Mouse (Mus musculus): ENCODE measurements around the gene Usp53.
A peak's percentile ranks its signal among the peaks of the same experiment; 100 is the strongest.

Usp53 gene

DNA sequence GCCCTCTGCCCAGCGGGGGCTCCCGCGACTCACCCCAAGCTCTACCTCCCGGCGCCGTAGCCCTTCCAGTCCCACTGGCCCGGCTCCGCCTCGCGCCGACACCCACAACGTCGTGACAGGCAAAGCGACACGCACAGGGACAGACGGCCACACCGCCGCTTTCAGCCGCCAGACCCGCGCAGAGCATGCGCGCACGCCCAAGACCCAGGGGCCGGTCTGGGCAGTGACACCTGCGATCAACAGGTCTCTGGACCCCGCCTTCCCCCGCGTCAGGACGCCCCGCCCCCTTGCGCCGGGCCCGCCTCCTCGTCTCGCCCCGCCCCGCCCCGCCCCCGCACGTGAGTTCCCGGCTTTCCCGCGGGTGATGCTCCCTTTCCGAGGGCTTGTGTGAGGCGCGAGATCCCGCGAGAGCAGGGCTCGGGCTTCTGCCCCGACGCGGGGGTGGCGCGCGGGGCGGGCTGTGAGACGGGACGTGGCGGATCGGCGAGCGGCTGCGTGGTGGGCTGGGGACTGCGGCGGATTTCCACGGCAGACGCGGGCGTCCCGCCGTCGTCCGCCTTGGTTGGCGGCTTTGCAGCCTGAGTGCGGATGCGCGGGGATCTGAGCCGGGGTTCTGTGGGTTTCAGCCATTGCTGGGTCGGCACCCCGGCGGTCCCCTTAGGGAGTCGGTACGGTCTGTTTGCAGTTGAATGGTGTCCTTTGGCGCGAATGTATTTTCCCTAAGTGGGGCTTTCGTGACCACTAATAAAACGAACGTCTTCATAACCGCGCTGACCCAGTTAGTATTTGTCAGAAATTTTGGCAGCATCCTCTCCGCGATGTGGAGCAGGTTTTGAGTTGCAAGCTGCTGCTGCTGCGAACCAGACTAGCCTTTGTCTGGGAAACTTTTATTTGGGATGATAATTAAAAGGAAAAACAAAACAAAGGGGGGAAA, at the start of gene Usp53:
Usp53 (minus strand) TSS at position 262 of the 934 bp plus-strand sequence.
- DNase-seq (ENCODE audit: low read depth, low spot score) = peak; percentile 98

DNA sequence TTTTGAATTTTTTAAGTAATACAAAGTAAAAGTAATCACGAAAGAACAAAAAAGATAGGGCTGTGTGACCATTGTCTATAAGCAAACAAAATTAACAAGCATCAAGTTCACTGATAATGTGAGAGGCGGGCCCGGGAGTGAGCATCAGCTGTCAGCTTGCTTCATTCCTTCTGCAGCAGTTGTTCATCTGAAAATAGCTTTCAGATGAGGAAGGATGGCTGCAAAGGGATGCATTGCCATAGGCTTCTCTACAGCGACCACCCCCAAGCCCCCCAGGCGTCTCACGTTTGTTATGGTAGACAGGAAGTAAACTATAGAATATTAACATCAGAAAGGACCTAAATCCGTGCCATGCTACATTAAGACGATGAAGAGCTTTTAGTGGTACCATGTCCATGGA, 49.5 kb upstream of the Usp53 start:
- DNase-seq (ENCODE audit: low read depth, low spot score) = no peak

DNA sequence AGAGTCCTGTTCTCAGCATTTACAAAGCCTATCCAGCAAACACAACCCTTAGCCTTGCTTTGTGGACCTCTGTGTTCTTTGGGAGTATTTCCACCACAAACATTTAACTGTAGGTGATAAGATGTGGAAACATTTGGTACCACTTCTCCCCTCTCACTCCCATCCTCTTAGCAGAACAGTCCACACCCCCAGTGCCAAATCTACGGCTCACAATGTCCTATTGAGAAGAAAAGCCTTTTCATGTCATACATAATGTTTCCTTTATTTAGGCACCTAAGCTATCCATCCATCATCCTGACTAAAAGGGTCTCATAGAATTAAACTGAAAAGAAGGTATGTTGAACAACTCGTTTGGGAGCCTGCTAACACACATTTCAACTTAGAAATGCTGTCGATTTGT, 41.3 kb upstream of the Usp53 start:
- DNase-seq (ENCODE audit: low read depth, low spot score) = no peak

DNA sequence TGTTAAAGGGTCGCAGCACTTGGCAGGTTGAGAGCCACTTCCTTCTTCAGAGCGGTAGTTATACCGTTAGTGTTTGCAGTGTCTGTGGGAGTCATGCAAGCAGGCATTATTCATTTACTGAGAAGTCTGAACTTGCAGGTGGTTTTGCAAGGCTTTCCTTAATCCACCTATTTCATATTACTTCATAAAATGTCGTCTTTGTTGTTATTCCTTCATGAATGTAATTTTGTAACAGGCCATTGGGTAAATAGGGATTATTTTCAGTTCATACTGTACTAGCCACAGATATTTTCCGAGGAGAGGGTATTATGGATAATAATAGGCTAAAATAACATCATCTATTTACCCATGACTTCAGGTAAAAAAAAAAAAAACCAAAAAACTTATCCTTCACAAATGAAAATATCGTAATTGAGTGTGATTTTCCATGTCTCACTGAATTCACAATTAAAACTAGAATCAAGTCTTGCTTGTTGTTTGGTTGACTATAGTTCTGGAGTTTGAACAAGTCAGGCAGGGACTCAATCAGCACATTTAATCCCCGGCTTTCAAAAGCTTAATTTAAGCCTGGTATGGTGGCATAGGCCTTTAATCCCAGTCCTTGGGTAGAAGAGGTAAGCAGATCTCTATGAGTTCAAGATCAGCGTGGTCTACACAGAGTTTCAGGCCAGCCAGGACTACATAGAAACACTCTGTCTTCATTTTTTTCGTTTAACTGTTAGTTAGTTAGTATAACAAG, 40.4 kb upstream of the Usp53 start:
- DNase-seq (ENCODE audit: low read depth, low spot score) = no peak

DNA sequence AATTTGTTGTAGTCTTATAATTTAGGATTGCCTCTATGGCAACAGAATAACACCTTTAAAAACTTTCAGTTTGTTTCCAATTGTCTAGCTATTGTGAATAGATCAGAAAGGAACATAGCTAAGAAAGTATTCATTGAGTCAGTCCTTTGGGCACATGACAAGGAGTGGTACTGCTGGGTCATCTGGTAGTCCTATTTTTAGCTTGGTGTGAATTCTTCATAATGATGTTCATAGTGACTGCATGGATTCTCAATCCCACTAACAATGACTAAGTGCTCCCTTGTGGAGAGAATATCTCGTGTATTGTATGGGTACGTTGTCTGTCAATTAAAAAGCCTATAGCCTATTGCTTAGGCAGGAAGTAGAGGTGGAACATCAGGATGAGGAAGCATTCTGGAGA, 34.5 kb upstream of the Usp53 start:
- no peak for DNase-seq (ENCODE audit: low read depth, low spot score)

DNA sequence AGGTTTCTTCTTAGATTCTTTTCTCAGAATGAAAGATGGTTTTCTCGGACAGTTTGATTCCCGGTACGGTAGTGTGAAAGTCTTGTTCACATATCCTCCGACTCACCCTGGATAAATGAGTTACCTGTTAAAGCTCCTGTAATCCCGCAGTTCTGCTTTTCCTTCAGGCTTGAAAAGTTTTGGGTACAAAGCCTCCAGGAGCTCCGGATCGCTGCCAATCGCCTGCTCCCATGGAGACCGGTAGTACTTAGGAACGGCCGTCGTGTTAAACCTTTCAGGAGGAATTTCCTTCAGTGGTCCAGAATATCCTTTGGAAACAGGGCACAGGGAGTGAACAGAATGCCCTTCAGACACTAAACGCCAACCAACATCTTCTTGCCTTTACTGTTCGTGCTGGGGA, 29.2 kb upstream of the Usp53 start:
- no peak for DNase-seq (ENCODE audit: low read depth, low spot score)

DNA sequence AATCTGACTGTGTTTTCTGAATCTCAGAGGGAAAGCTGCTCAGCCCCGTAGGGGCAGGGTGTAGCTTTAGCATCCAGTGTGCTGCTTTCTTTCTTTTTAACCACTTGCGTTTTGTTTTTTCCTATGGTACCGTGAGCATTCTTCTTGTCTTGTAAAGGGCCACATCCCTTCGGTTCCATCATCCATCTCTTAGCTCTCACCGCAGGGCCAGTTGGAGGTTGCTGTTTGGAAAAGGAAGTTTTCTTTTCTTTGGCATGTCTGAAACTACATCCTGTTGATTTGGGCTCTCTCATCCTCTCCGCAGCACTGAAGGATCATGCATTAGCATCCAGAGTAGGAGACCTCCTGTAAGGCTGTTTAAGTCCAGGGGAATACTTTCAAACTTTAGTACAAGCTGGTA, 25.1 kb upstream of the Usp53 start:
- DNase-seq (ENCODE audit: low read depth, low spot score) = no peak

DNA sequence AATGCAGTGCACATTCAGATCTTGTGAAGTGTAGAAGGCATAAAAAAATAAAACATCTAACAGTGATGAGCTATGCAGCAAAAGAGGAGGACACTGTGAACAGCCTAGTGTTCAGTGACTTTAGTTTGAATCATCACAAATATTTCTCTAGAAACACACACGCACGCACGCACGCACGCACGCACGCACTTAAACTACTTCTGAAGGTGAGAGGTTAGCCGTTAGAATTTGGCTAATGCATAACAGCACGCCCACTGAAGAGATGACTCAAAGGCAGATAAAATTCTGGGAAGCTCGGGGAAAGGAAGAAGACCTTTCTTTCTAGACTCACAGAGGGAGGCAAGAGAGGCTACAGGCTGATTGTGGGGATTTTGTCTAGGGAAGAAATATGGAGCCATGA, 23.1 kb upstream of the Usp53 start:
- DNase-seq (ENCODE audit: low read depth, low spot score) = no peak

DNA sequence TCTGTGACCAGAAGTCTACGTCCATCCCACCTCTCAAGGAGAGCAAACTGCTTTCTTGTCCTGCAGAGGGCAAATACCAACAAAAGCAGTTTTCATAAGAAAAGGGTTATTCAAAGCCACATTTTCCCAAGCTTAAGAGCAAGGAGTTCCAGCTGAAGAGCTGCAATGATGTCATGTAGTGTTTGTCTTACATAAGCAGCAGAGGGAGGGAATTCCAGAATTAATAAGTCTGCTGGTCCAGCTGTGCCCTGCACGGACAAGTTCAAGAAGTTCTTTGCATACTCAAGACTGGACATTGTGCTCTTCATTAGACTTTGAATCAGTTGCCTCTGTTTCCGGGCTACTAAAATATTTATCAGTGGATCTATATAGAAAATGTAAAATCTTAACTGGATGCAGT, 16.7 kb upstream of the Usp53 start:
- no peak for DNase-seq (ENCODE audit: low read depth, low spot score)

DNA sequence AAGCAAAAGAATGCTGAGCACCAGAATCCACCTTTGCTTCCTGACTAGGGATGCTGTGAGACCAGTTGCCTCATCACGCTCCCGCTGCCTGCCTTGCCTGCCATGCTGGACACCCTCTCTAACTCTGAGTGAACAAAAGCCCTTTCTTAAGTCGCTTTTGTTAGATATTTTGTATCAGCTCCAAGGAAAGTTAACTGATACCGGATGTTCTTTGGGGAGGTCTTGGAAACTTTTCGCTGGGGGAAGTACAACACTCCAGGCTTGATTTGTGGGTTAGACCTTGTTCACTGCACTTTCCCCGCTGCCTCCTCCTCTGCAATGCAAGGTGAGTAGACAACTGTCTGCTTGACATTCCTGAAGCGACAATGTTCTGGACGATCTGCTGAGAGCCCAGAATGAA, 14.2 kb upstream of the Usp53 start:
- DNase-seq (ENCODE audit: low read depth, low spot score) = no peak

DNA sequence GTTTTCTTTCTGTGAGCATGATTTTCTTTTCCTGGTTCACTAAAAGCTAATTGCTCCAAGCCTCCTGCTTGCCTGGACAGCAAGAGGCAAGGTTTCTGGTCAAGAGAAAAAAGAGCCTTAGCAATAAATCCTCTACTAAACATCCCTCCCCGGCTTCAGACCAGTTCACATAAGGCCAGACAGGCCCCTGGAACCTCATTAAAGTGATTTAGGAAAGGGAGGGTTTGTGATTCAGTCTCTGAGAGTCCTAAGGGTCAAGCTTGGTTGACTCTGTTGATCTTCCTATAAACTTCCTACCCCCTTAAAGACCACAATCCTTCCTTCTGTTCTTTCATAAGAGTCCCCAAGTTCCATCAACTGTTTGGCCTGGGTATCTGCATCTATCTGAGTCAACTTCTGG, 12.7 kb upstream of the Usp53 start:
- no peak for DNase-seq (ENCODE audit: low read depth, low spot score)

DNA sequence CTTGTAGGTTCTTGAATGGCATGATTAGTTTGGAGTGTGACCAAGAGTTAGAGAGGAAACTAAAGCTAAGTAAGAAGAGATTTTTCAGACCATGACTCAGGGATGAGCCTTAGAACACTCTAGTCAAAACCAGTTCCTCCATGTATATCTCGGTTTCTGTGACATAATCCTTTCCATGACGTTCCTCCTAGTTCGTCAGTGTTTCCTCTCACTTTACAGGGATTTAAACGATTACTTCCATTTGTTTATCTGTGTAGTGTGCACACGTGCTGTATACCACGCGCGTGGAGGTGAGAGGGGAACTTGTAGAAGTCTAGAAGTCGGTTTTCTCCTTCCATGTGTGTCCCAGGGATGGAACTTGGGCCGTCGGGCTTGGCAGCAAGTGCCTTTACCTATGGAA, 2.6 kb upstream of the Usp53 start:
- no peak for DNase-seq (ENCODE audit: low read depth, low spot score)

DNA sequence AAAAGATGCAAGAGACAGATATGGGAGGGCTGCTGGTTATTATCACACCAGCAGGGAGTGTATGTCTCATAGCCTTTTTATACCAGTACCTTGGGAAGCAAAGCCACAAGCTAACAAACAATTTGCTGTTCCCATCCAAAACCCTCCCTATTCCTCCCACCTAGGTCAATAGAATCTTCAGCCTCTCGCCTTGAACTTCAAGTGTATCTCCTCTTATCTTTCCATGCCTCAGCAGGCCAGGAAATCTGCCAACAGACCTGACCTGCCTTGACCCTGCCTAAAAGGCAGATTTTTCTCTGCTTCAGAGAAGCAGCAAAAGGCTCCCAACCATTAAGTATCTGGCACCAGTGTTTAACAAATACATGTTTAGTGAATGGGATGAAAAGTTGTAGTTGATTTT, 2.1 kb upstream of the Usp53 start:
- DNase-seq (ENCODE audit: low read depth, low spot score) = no peak

DNA sequence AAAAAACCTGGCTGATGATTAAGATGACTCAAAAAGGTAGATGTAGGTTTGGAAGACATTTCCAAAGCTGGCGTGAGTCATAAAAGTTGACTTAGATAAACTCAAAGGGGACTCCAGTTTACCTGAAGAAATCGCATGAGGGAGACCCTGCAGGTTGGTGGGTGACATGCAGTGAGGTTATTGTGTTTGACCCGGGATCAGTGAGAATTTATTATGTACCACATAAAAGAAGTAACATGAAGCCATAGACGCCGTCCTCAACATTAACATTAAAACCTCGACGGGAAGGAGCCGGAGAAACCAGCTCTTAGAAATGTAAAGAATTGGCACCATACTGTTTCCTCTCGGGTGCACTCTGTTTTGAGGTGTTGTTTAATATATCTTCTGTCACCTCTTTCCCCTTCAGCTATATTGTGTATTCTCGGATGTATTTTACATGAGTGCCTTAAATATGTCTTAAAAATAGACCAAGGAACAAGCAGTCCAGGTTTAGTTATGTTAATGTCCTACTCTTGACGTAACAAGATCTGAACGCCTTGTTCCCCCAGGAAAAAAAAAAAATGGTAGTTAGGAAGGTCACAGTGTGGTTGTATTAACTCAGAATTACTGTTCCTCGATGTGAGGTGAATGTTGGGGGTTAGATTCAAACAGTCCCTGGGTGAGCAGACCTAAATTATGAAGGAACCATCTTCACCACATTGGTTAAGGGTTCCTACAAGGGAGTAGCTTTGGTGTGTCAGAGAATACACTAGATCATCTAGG, 1.1 kb upstream of the Usp53 start:
- peak; percentile 37 for DNase-seq (ENCODE audit: low read depth, low spot score)

DNA sequence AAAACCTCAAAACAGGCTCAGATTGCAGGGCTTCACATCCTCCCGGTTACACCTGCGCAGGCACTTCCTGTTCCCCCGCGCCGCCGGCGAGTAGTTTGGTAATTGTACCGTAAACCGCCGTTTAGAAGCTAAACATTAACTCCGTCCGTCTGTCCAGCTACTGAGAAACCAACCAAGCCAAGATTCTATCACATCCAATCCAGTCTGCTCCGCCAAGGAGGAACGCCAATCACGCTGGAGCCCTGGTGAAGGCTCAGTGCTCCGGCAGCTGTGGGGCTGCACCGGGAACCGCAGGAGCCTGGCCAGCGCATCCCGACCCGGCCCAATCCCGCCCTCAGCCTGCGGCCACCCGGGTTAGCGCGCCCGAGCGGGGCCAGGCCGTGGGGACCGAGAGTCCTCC, 461 bp downstream of the Usp53 start:
- DNase-seq (ENCODE audit: low read depth, low spot score) = peak; percentile 91

DNA sequence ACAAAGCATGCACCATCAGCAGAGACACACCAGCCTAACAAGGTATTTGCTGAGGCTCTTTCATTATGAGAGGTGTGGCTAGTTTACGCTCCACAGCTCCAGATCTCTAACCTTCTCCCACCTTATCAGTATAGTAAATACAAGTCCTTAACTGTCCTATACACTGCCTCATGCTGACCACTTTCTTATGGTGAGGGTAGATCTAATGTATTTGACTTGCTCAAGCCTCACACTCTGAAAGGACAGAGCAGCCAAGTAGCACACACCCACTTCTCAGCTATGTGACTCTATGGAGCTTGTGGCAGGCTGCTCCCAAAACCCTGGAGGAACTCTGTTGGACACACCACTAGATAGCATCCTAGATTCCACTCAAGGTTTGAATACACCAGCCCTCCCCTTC, 8.3 kb downstream of the Usp53 start:
- no peak for DNase-seq (ENCODE audit: low read depth, low spot score)

DNA sequence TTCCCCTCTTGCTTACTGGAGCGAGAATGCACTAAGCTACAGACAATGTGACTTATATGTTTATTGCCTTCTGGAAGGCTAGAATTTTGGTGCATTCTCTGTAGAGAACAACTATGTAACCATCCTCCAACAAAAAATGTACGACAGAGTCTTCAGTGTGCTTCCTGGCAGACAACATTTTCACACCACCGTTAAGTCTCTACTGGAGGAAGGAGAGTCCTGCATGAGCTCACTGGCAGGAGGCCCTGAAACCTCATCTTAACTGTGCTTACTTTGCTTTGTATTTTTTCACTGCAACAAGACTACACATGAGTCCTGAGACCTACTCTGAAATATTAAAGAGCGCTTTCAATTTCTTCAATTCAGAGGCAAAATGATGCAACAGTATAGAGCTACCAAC, 8.9 kb downstream of the Usp53 start:
- DNase-seq (ENCODE audit: low read depth, low spot score) = no peak

DNA sequence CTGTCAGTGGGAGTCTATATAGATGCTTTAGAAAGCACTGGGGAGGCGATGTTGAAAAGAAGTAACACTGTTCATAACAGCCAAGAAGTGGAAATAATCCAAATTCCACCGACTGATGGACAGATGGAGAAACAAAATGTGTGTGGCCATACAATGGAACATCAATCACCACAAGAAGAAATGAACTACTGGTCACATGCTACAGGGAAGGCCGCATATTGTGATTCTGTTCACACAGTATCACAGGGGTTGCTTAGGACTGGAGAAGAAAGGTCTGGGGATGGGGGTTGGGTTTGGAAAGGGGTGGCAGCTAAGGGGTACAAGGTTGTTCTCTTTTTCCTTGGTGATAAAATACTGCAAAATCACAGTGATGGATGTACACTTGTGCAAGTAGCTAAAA, 9.5 kb downstream of the Usp53 start:
- no peak for DNase-seq (ENCODE audit: low read depth, low spot score)

DNA sequence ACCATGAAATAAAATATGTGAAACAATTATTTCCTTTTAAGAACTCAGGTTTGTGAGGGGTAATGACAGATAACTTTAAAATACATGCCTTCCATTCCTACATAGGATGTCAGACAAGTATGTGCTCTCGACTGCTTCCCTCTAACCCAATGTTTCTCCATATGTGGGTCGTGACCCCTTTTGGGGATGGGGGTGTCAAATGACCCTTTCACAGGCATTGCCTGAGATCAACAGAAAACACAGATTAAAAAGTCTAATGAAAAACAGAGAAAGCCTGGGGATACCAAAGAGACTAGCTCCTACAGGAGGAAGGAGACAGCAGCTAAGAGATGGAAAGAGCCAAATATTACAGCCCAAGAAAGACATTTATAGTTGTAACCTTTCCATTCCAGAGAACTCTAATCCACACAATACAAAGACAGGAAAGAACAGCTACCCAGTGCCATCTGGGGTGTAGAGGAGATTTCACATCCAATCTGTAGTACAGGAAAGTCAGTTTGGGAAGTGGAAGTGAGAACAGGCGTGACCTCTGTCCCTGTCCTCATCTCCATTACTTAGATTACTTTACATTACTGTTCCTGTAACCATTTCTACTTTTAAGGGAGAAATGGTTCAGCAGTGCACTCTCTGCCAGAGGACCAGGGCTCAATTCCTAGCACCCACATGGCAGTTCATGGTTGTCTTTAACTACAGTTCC, 12.0 kb downstream of the Usp53 start:
- DNase-seq (ENCODE audit: low read depth, low spot score) = no peak

DNA sequence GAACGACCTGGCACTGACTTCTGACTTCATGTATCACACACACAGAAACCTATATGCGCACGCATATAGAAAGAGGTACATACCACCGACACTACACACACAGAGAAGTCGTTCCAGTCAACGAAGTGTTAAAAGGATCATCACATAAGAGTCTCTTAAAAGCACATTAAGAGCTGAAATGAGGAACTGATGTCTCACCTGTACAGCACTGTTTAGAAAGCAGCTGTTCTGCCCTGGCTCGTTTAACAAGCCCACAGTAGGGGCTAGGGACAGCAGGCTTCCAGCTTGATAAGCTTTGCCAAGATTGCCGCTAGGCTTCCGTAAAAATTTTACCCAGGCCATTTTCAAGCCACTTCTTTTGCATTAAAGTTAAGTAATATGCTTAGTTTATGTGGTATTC, 15.9 kb downstream of the Usp53 start:
- no peak for DNase-seq (ENCODE audit: low read depth, low spot score)

DNA sequence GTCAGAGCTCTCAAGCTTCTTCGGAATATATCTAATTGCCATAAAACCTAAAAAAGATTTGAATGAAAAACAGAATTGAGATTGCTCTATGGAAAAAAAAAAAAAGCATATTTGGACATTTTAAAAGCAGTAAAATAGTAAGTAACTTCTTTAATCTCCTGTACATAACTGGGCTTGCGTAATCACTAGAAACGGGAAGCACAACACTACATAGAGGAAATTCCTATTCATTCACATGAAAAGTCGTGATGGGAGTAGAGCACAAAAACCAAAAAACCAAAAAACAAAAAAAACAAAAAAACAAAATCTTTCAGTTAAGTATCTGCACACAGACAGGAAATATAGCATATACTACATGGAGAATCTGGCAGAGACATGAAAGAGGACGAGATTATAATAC, 20.0 kb downstream of the Usp53 start:
- DNase-seq (ENCODE audit: low read depth, low spot score) = no peak

DNA sequence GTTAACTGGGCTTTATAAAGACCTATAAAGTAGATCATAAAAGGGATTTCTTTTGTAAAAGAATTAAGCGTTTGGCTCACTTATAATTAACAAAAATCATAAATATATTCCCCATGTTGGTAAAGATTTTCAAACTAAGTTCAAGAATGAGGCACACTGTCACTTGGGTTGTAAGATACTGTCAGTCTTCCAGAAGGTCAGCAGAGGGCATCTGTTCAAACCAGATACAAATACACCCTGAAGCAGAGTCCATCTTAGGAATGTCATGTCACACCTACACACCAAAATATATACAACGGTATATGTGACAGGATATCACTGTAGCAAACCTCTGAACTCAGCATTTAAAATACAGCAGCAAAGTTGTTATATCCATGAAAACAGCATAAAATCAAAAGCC, 34.2 kb downstream of the Usp53 start:
- no peak for DNase-seq (ENCODE audit: low read depth, low spot score)

Data from ZHBTc4 (cell line).